Mouse (Mus musculus) intestine, embryonic 15.5 days (tissue): Measurements from ENCODE around the gene Gsk3a. TPM values are rescaled to one million over a fixed set of nuclear protein-coding genes. Genes with fewer than 3 reads are reported as not detected.

Source experiments
- ATAC-seq: fragments of 200-750 bp; cut with Nextera tagmentation; 2 replicates; pipeline ENCODE4 v1.8.0; 2017; ENCODE audit warnings: moderate TSS enrichment, moderate library complexity
- H3K27ac ChIP-seq: fragments of 300-500 bp; sonication (generic); 2 replicates; pipeline ENCODE4 v1.5.1; 2015; ENCODE audit warnings: mild to moderate bottlenecking, inconsistent platforms
- H3K27me3 ChIP-seq: fragments of 300-500 bp; sonication (generic); replicated peaks from 2 replicates; pipeline ENCODE4 v1.6.1; 2015; ENCODE audit warnings: inconsistent platforms
- H3K36me3 ChIP-seq: fragments of 300-500 bp; sonication (generic); 2 replicates; pipeline ENCODE4 v1.6.1; 2015; ENCODE audit warnings: inconsistent platforms
- H3K4me1 ChIP-seq: fragments of 300-500 bp; sonication (generic); replicated peaks from 2 replicates; pipeline ENCODE4 v1.6.1; 2015; ENCODE audit warnings: inconsistent platforms
- H3K4me2 ChIP-seq: fragments of 300-500 bp; sonication (generic); replicated peaks from 2 replicates; pipeline ENCODE4 v1.6.1; 2015; ENCODE audit warnings: mild to moderate bottlenecking, inconsistent platforms
- H3K4me3 ChIP-seq: fragments of 300-500 bp; sonication (generic); replicated peaks from 2 replicates; pipeline ENCODE4 v1.5.1; 2015; ENCODE audit warnings: inconsistent platforms
- H3K9ac ChIP-seq: fragments of 300-500 bp; sonication (generic); 2 replicates; pipeline ENCODE4 v1.6.1; 2015; ENCODE audit warnings: inconsistent platforms
- H3K9me3 ChIP-seq: fragments of 300-500 bp; sonication (generic); 2 replicates; pipeline ENCODE4 v1.6.1; 2016; ENCODE audit warnings: inconsistent platforms
- WGBS: fragments of 180-500 bp; shearing (Covaris S2); methylation state at CpG from one replicate; pipeline ENCODE4 v1.1.7; 2015; 5-methylcytosine and 5-hydroxymethylcytosine counted together
- polyA plus RNA-seq: library from polyadenylated mRNA; unstranded; fragments of >200 nt; fragmentation: Nextera tagmentation; extraction: Ambion mirVana; gene quantifications from 2 replicates; pipeline ENCODE4 v1.2.1, GENCODE M21; 2015

The Gsk3a gene
- polyA plus RNA-seq, 1 experiment from 2014 or later: 8.0 TPM

- peaks cover 73% of the 10 kb centered on the region for H3K27me3 ChIP-seq
Measured at GRCm38 (mm10) chr7:25181331-25181790, 56.3 kb downstream of the Gsk3a start.

GRCm38 (mm10) chr7:25180512-25180911 lies 57.1 kb downstream of the Gsk3a start:
- H3K27ac ChIP-seq: no peak overlapping the region
- H3K9ac ChIP-seq: no peak overlapping the region
- no peak overlapping the region for H3K4me3 ChIP-seq
- no peak overlapping the region for H3K4me2 ChIP-seq
- H3K4me1 ChIP-seq: peaks cover 14% of the 10 kb centered on the region
- H3K27me3 ChIP-seq: peaks cover 76% of the 10 kb centered on the region
- WGBS: 10% methylated on average over 6 of the region's 6 CpGs
- no peaks in the 10 kb centered on the region for H3K9me3 ChIP-seq
- H3K36me3 ChIP-seq: no peaks in the 10 kb centered on the region
- no peak for ATAC-seq

More at GRCm38 (mm10) chr7:25181331-25181790, 56.3 kb downstream of the Gsk3a start:
- under 1% methylated on average over 15 of the region's 15 CpGs for WGBS
- H3K4me2 ChIP-seq: peak overlapping the region; percentile 26; the same call in 1 of the 2 replicates
- H3K9ac ChIP-seq: no peak overlapping the region
- no peaks in the 10 kb centered on the region for H3K36me3 ChIP-seq
- H3K4me3 ChIP-seq: no peak overlapping the region
- H3K27ac ChIP-seq: no peak overlapping the region
- ATAC-seq: no peak
- no peaks in the 10 kb centered on the region for H3K9me3 ChIP-seq
- peaks cover 14% of the 10 kb centered on the region for H3K4me1 ChIP-seq

- H3K4me3 ChIP-seq: peak within 1 kb of the TSS; percentile 46
- H3K27me3 ChIP-seq: peaks cover 78% of the 10 kb centered on the region
- H3K36me3 ChIP-seq: no peaks in the 10 kb centered on the region
- under 1% methylated on average over 40 of the region's 56 CpGs for WGBS
- H3K4me2 ChIP-seq: peak within 1 kb of the TSS; percentile 90
- H3K4me1 ChIP-seq: peaks cover 14% of the 10 kb centered on the region
- peak; percentile 91 for ATAC-seq
- H3K9me3 ChIP-seq: no peaks in the 10 kb centered on the region
- no peak within 1 kb of the TSS for H3K27ac ChIP-seq
- peak within 1 kb of the TSS; percentile 34; the same call in 1 of the 2 replicates for H3K9ac ChIP-seq
Measured at GRCm38 (mm10) chr7:25179606-25180161, 58.0 kb downstream of the Gsk3a start, which contains the start of gene Pou2f2. Gene Pou2f2, minus strand, starts transcription at chr7:25179726.

- WGBS: 1% methylated on average over 50 of the region's 56 CpGs
- Histone ChIP-seq H3K36me3 (no peaks in the 10 kb centered on the region), H3K4me1 (peaks cover 14% of the 10 kb centered on the region), H3K27ac (no peak overlapping the region), H3K4me2 (peak overlapping the region; percentile 90), H3K27me3 (peaks cover 74% of the 10 kb centered on the region), H3K9ac (peak overlapping the region; percentile 34; the same call in 1 of the 2 replicates), H3K4me3 (peak overlapping the region; percentile 46), H3K9me3 (no peaks in the 10 kb centered on the region)
- peak; percentile 76 for ATAC-seq
Measured at GRCm38 (mm10) chr7:25178787-25179605, 58.7 kb downstream of the Gsk3a start.

GRCm38 (mm10) chr7:25178317-25178716 lies 59.3 kb downstream of the Gsk3a start:
- Histone ChIP-seq H3K36me3 (no peaks in the 10 kb centered on the region), H3K9ac (no peak overlapping the region), H3K4me3 (peak overlapping the region; percentile 46), H3K4me1 (peaks cover 14% of the 10 kb centered on the region), H3K4me2 (peak overlapping the region; percentile 90), H3K9me3 (no peaks in the 10 kb centered on the region), H3K27ac (no peak overlapping the region), H3K27me3 (peaks cover 68% of the 10 kb centered on the region)
- no peak for ATAC-seq
- 4% methylated on average over 17 of the region's 17 CpGs for WGBS

Other genes starting within 250 kb of the Gsk3a start
- gene Atp1a3, start 231.9 kb downstream of the Gsk3a start, polyA plus RNA-seq: 3.8 TPM in 2 replicates
- 3.3 and 3.7 TPM in 2 replicates for gene Grik5, start 165.5 kb downstream of the Gsk3a start, polyA plus RNA-seq
- gene Zfp574, start 165.3 kb downstream of the Gsk3a start, polyA plus RNA-seq: 24.7 and 25.3 TPM in 2 replicates
- gene Pou2f2, start 58.1 kb downstream of the Gsk3a start, polyA plus RNA-seq: 1.8 TPM in 2 replicates
- 13.2 and 13.5 TPM in 2 replicates for gene Dedd2, start 17.2 kb downstream of the Gsk3a start, polyA plus RNA-seq
- 2.6 and 2.8 TPM in 2 replicates for gene Zfp526, start 16.4 kb downstream of the Gsk3a start, polyA plus RNA-seq
- 14.8 TPM in 2 replicates for gene Erf, start 12.9 kb upstream of the Gsk3a start, polyA plus RNA-seq
- gene Cic, start 29.9 kb upstream of the Gsk3a start, polyA plus RNA-seq: 26.1 and 26.6 TPM in 2 replicates
- 173 TPM in 2 replicates for gene Pafah1b3, start 60.1 kb upstream of the Gsk3a start, polyA plus RNA-seq
- 0.41 and 0.71 TPM in 2 replicates for gene Prr19, start 63.6 kb upstream of the Gsk3a start, polyA plus RNA-seq
- gene Tmem145, start 68.3 kb upstream of the Gsk3a start, polyA plus RNA-seq: 1.2 and 1.3 TPM in 2 replicates
- 8.1 and 9.2 TPM in 2 replicates for gene Megf8, start 79.3 kb upstream of the Gsk3a start, polyA plus RNA-seq
- gene Cnfn, start 131.9 kb upstream of the Gsk3a start, polyA plus RNA-seq: 0.47 and 0.63 TPM in 2 replicates
- gene Lipe, start 160.9 kb upstream of the Gsk3a start, polyA plus RNA-seq: 7.0 and 8.8 TPM in 2 replicates
- gene Cxcl17, start 175.0 kb upstream of the Gsk3a start, polyA plus RNA-seq: 0.45 TPM in 1 of 2 replicates, not detected in the other
- gene Ceacam1, start 239.8 kb upstream of the Gsk3a start, polyA plus RNA-seq: 31.4 and 32.3 TPM in 2 replicates